Mouse (Mus musculus) lung, postnatal 14 days (tissue): ENCODE measurements at regions not wholly inside any gene's neighbourhood (a gene's known extent, or its start where the extent isn't known, plus 50 kb on each side); places are given as distances from the start of the nearest gene placed in this dataset.
"Not testable (repeated sequence)": the region's sequence is repeated elsewhere in the genome, so short reads cannot be mapped to it uniquely, and the experiment has no call there.

Experiments used
- DNase-seq: peaks from one replicate; pipeline ENCODE4 v3.0.0; 2021

DNA sequence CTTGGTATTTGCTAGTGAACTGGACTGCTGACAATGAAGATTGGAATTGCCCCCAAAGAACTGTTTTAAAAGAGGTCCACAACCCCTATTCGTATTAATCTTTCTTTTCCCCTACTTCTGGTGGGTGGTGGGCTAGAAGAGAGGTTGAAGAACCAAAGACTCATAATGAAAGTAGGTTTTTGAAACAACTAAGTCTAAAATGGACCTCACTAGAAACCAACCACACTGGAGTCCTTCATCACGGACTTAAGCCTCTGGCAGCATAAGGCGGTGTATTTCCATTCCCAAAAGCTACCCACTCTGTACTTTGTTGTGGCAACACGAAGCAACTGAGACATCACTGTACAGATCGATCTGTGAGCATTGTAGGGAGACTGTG lies 251.1 kb downstream of the Diras2 start:
- DNase-seq: no peak

DNA sequence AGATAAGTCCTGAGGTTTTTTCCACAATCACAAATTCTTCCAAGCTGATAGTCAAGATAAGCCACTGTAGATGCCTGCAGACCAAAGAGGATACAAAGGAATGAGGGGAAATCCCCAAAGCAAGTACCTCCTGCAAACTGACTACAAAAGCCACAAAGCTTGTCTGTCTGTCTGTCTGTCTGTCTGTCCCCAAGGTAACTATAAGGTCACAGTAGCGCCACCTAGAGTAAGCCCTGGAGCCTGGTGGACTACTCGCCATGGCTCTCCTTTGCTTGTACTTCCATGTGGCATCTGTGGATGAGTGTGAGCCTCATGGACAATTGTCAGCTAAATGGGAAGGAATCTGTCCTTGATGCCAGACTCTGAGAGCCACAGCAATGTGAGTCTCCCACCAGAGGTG lies 249.8 kb downstream of the Diras2 start:
- no peak for DNase-seq

DNA sequence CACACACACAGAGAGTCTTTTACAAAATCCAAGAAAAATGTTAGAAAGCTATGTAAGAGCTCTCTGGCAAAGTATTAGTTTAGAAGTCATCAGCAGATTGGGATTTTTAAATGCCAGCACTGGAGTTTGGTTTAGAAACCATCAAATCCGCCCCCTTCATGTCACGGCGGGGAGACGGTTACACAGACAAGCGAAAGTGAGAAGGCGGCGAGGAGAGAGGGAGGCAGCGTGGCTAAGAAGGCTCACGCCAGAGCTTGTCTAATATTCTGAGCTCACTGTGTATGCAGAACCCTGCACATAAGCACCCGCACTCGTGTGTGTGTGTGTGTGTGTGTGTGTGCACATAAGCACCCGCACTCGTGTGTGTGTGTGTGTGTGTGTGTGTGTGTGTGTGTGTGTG lies 248.6 kb downstream of the Diras2 start:
- DNase-seq: no peak

DNA sequence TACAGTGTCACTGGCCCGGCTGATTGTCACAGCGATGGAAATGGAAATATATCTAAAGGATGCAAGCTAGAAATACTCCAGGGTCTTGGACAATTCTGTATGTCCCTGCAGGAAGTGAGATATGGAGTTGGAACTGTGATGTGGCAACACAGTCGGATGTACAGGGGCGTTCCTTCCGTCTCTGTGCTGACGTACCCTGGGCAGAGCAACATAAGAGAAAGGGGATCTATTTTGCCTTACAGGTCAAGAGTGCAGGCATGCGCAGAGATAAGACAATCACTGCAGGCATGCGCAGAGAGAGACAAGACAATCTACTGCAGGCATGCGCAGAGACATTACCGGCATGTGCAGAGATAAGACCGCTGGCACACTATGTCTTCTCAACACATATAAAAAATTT lies 247.6 kb downstream of the Diras2 start:
- peak; percentile 25 for DNase-seq

DNA sequence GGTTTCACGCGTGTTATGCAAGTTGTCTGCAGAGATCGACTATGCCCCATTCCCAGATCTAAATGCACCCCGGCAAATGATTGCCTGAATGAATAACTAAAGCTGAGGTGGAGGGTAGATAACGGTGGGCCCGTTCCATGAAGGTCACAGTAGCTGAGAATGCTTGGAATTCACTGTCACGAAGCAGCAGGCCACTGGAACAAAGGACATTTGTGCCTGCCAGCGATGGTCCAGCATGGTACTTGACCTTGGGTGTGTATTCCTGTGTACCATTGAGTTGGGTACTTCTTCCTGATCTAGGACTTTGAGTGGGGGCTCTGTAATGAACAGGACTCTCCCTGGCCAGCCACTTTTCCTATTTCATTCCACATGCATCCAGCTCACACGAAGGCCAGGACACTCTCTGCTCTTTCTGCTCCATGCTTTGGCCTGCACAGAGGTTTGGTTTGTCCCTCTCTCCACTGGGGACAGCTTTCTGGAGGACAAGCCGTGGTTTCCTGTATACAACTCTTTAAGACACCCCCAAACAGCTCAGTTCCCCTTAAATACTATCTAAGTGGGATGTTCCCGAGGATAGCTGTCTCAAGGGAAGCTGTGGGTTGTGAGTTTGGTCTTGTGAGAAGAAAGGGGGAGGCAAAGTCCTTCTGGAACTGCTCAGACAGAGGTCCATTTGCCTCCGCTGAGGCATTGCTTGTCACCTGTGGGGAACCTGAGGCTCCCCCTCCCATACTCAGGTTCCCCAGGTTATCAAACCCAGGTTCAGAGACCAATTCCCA lies 246.9 kb downstream of the Diras2 start:
- no peak for DNase-seq

DNA sequence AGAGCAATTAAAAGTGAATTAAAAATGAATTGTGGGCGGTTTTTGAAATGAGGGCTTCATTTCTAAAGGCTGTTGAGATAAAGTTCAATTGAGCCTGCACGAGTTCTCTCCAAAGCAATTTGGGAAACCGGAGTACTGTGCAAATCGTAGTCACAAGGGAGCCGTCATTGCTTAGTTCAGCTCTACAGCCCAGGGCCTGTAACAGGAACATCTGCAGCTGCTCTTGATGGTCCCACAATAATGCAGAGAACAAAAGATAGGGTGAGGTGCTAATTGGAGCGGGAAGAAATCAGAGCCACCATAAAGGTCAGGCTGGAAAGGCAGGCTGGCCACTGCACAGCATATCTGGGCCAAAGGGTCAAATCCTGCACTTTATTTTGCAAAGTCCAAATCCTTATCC lies 242.7 kb downstream of the Diras2 start:
- DNase-seq: no peak

DNA sequence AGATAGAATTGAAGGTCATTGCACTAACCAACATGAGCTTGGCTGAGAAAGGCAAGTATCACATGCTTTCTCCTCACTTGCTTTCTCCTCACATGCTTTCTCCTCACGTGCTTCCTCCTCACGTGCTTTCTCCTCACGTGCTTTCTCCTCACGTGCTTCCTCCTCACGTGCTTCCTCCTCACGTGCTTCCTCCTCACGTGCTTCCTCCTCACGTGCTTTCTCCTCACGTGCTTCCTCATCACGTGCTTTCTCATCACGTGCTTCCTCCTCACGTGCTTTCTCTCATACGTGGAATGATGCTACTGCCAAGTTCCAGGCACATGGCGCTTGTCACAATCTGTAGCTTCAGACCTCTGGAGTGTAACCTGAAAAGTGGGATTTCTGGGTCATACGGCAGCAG lies 235.2 kb downstream of the Diras2 start:
- no peak for DNase-seq

DNA sequence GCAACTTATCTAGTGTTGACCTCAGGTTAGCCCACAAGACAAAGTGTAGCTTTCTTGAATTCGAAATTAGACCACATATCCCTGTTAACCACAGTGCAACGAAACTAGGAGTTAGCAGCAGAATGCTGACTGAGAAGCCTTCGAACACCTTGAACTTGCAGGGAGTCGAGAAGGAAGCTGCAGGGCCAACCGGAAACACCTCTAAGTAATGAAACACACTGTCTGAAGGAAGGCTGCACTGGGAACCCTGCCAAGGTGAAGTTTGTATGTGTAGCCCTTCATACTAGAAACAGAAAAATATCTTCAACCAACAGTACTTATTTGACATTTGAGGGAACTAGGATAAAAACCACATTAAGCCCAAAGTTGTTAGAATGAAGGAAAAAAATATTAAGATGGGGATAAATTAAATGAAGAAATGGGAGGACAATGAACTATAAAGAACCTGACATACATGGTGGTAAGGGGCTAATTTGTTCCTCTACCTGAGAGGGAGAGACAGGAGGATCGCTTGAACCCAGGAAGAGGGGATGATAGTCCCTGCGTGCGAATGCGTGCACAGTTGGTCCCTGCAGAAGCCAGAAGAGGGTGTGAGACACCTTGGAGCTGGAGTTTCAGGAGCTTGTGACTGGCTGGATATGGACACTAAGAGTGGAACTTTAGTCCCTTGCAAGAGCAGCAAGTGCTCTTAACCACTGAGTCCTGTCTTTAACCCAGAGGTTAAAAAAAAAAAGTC lies 234.4 kb downstream of the Diras2 start:
- no peak for DNase-seq

DNA sequence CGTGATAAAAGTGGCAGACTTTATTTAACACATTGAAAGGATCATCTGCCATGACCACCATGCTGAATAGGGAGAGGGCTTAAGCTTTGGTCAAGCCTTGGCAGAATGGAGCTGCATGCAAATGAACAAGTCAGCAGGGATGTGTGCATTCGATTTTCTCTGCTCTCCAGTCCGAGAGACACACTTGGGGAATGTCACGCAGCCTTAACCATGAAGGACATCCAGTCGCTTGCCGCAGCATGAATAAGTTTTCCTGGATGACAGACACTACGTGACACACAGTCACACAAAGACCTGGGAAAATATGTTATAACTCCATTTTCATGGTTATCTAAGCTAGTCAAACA lies 233.8 kb downstream of the Diras2 start:
- DNase-seq: no peak

DNA sequence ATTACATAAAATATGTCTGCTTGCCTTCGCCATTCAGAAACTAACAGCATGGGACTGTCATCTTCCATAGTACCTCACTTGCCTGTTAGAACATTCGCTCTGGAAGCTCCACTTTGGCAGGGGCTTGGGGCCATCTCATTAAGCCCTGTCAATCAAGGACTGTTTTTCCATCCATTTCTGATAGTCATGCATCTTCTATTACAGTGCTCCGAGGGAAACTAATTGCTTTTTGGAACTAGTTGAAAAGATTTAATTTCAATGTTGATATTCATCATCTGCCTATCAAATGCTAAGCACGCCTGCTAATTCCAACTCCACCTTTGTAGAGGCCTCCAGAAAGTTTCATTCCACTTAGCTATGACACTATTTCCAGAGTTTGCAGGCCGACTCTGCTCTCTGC lies 232.7 kb downstream of the Diras2 start:
- DNase-seq: no peak

DNA sequence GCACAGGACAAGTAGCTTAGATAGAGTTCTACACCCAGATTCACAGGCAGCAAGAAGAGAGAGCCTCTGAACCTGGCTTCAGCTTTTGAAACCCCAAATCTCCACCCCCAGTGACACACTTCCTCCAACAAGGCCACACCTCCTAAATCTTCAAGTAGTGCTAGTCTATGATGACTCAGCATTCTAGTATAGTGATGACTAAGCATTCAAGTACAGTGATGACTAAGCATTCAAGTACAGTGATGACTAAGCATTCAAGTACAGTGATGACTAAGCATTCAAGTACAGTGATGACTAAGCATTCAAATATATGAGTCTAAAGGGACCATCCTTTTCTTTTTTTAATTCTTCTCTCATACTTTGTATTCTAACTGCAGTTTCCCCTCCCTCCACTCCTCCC lies 225.8 kb downstream of the Diras2 start:
- DNase-seq: not testable (repeated sequence)

DNA sequence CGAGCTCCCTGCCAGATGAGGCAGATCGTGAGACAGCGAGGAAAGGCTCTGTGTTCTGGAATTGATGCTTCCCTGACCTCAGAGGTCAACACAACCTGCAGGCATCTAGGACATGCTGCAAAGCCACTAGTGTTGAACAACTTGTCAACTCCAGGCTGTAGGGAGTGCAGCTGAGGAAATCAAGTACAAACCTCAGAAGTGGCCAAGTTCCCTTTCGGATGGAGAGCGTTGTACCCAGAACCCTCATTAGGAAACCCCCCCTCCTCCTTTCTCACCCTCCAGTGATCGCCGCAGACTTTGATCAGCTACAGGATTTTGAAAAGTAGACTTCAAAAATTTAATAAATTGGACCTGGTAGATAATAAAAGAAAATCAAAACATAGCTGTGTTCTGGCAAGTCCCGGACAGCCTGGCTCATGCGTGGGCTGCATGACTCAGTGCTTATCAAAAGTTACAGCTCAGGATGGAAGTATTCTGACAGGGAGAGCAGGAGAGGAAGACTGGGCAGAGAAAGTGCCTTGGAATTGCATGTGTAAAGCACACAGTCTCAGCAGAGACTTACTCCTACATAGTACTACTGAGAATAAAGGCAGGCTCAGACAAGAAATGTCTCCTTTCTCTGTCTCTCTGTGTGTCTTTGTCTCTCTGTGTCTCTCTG lies 224.2 kb downstream of the Diras2 start:
- DNase-seq: no peak

DNA sequence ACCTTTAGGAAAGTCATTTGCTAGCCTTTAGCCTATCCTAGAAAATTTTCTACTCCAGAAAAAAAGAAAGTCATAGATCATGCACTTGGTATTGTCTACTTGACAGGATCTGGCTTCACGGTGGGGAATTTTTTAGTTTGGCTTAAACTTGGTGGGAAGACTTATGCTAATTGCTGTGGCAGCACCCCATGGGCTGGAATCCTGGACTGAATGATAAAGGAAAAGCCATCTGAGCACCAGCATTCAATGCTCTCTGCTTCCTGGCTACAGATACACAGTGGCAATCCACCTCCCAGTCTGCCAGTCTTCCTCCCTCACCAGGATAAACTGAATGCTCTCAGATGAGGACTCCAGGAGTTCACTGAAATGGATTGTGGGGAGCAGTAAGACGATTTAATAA lies 220.1 kb downstream of the Diras2 start:
- DNase-seq: no peak

DNA sequence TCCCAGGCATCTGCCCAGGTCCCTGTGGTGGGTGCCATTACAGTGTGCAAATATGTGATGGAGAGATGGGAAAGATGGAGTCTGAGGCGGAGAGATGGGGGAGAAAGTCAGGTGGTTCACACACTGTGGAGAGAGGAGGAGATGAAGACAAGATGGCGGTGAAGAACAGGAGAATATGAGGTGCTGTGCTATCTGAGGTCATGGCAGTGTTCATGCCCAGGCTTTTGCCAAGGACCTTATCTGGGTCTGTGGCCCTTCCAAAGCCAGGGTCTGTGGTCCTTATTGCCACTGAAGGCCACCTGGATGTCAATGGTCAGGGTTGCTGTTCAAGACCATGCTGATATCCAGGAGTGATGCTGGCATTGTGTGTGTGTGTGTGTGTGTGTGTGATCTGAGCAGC lies 212.8 kb downstream of the Diras2 start:
- DNase-seq: no peak

DNA sequence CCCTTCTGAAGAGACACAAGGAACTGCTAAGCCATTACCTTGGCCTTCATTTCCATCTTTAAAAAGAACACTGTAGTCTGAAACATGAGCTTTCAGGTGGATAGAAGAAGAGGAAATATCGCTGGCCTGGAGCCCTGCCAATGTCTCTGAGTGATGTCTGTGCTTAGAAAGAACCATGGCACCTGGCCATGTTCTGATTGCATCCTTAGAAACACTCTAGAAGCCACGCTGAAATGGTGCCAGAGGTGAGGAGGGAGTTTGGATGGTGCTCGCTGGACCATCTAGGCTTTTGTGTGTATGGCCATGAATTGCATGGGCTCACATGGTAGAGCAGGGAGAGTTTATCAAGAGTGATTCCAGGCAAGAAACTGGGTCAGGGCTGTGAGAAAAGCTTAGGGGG lies 207.4 kb downstream of the Diras2 start:
- DNase-seq: peak; percentile 4

DNA sequence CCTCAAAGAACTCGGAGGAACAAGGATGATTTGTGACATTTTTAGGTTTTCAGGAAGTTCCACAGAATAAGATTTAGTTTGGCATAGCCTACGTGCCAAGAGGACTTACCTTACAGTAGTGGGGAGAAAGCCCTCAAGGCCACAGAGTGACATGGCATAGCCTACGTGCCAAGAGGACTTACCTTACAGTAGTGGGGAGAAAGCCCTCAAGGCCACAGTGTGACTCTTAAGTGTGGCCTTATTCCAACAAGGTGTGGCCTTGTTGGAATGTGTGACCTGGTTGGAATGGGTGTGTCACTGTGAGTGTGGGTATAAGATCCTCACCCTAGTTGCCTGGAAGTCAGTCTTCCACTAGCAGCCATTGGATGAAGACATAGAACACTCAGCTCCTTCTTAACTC lies 206.7 kb downstream of the Diras2 start:
- not testable (repeated sequence) for DNase-seq

DNA sequence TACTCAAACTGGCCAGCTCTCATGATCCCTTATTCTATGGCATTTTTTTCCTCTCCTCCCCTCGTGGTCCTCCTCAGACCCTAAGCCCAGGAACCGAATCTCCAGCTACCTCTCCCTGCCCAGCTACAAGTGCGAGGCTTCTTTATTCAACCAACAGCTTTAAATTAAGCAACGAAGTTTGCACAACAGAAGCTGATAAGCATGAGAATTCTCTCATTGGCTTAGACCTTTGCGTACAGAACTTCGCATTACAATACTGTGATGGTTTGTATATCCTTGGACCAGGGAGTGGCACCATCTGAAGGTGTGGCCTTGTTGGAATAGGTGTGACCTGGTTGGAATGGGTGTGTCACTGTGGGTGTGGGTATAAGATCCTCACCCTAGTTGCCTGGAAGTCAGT lies 205.4 kb downstream of the Diras2 start:
- not testable (repeated sequence) for DNase-seq

DNA sequence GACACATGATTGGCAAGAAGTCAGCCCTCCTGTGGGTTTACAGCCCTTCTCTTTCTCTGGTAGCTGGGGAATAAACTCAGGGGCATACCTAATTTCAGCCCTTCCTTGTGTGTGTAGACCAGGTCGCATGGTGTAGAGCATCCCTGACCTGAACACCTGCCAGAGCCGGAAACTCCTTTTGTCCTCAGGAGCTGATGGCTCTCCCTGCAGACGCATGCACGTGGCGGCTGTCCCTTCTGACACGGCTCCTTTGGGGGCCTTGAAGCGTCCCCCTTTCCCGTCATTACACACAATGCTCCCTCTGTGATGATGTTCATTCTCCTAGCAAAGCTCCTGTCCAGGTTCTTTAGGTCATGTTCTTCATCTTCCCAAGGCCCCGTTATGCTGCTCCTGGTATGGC lies 203.3 kb downstream of the Diras2 start:
- DNase-seq: no peak

DNA sequence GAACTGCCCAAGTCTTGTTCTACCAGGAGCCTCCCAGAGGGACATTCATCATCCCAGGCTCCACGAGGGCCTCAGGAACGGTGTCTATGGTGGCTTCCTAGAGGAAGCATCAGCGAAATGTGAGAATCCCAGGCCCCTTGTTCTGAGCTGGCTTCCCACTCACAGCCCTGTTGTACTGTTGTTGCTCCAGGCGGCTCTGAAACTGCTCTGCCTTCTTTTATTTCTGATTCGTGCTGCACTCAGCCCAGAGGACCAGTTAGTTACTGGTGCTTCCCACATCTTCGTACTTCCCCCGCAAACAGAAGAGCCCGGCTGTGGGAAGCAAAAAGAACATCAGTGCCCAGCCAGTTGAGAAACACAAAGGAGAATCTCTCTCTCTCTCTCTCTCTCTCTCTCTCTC lies 202.3 kb downstream of the Diras2 start:
- DNase-seq: no peak

DNA sequence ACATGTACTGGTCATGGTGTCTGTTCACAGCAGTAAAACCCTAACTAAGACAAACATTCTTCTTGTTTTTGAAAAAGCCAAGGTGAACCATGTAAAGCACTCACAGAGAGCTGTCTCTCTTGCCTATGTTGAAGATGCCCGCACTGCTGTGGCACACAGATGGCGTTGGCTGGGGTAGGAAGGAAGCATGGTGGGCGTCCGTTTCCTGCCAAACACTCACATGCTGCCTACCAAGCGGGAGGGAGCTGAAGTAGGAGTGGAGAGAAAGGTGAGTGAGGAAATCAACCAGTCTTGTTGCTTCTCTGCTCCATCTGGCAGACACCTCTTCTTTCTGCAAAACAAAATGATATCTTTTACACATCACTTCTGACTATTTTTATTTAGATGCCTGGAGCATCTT lies 200.0 kb downstream of the Diras2 start:
- DNase-seq: no peak

DNA sequence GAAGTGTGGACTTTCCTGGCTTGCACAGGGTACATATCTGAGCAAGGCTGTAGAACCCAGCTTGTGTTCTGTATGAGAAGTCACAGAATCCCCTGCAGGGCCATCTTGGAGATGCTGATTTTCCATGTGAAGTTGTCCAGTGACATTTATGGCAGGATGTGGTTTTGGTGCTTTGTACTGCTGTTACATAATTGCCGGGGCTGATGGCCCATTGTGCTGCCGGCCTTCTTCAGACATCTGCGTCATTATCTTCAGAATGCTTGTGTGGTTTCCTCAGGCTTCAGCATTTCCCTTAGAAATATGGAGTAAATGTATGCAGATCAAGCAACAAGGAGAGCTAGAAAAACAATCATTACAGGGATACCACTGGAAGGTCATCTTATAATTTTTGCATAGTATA lies 196.1 kb downstream of the Diras2 start:
- no peak for DNase-seq

DNA sequence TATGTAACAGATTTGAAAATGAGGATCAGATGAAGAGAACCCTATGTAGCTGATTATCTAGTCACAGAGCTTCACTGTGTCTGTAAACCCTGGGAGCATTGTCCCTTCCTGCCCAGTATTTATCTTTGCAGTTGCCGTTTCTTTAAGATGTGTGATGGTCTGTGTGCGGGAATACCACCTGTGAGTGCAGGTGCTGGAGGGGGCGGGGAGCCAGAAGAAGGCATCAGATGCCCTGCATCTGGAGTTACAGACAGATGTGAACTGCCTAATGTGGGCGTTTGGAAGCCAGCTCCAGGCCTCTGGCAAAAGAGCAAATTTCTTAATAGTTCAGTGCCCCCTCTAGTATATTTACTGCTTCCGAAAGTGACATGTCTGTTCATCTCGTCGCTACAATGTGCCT lies 193.1 kb downstream of the Diras2 start:
- no peak for DNase-seq

DNA sequence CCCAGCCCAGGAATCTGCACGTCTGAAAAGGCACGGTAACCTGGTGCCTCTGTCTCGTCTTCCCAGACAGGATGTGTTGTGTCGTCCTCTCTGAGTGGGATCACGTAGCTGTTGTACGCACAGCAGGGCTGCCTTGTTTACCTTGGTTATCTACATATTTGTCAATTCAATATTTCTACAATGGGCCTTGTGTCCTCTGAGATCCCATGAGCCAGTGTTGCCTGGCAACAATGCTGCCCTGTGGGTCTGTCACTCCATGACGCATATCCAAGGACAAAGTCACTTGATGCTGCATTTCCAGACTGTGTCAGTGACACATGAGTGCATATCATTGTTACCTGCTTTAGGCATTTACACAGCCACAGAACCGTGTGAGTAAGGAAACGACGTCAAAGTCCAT lies 191.9 kb downstream of the Diras2 start:
- no peak for DNase-seq

DNA sequence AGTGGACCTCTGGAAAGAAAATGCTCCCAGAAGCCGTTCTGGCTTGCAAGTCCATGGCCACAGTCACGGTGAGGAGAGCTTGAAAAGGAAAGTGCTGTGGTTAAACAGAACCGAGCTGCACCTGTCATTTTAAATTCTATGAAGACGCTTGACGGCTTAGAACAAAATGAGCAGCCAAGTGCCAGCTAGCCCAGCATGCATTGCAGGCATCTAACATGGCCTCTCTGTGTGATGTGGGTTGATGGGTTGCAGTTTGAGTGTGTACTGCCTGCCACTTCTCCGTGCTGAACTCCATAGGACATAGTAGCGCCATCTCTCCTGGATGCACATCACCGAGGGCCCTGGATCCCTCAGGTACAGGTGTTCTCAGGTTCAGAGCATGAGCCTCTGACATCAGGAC lies 189.1 kb downstream of the Diras2 start:
- no peak for DNase-seq
